Mouse (Mus musculus) brain, embryonic 18.5 days (tissue): ENCODE measurements around the gene Enho.
"Not testable (repeated sequence)": the region's sequence is repeated elsewhere in the genome, so short reads cannot be mapped to it uniquely, and the experiment has no call there.

Experiments
- DNase-seq: peaks from one replicate; pipeline ENCODE4 v3.0.0-alpha.2; 2012; ENCODE audit warnings: low read depth, low spot score

Gene Enho

GRCm38 (mm10) chr4:41639913-41640507 lies at the start of gene Enho:
TSS of gene Enho (minus strand) at chr4:41640324.
- peak; percentile 80 for DNase-seq

DNA sequence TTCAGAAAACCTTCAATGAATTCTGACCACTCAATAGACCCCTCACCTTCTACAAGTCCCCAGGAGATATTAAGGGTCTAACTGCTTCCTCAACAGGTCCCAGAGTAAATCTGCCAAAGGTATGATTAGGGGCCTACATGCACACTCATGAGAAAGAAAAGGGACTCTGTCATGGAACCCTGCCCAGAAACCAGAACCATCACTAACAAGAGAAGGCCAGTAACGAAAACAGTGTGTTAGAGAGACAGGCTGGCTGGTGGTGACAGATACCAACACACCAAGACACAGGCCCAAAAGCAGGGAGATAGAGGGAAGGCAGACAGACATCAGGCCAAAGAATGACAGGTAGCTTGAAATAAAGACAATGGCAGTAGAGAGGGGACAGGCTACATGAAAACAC lies 48.4 kb upstream of the Enho start:
- DNase-seq = not testable (repeated sequence)

DNA sequence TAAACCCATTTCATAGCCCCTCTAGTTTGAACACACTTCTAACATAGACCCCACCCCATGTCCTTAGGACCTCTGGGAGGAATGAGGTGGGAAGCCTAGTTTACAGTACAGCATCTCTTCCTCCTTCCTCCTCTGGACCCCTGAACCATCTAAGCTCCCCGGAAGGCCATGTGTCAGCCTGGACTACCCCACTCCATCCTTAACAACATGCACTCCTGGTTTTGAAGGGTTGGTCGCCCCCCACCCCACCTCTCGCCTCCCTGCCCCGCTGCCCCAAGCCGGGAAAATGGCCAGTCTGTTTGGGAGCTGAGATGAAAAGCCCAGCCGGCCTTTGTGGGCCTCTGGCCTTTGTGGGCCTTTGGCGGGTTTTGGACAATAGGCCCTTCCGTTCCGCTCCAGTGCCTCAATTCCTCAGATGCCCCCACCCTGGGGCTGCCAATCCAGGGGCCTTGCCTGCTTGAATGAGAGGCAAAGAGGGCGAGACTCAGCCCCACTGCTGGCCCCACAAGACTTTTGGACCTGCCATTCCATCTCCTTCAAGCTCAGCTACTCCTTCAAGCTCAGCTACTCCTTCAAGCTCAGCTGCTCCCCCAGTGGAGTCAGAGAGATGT lies 45.9 kb upstream of the Enho start:
- DNase-seq = not testable (repeated sequence)

- DNase-seq = not testable (repeated sequence)
These were observed 44.9 kb upstream of the Enho start for GRCm38 (mm10) chr4:41684931-41685453.

DNA sequence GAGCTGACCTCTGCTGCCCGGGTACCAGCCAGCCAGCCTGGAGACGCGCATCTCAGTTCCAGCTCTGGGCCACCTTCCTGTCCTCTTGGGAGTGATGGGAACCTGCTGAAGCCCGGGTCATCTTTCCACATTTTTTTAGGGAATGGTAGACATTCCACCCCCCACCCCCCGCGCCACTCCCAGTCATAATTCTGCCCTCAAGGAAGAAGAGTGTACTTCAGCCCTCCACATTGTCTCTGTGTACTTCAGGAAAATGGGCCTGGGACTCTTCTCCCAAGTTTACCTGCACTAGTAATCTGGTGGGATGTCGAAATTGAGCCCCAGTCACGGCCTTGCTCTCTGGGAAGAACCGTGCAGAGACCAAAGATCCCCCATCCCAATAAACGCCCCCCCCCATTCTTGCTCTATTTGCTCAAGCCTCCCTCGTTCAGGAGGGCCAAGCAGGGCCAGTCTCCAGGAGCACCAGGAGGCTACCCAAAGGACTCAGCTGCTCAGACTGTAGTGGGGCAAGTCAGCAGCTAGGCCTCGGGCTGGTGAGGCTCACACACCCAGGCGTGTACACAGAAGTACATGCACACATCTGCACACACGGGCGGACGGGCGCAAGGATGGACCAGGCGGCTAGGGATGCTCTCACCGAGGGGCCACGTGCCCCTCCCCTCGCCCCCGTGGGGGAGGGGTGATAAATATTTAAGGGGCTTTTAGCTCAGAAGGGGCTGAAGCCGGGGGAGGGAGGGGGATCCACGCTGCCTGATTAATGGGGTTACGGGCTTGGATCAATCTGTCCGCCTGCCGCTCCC lies 44.2 kb upstream of the Enho start:
- not testable (repeated sequence) for DNase-seq

DNA sequence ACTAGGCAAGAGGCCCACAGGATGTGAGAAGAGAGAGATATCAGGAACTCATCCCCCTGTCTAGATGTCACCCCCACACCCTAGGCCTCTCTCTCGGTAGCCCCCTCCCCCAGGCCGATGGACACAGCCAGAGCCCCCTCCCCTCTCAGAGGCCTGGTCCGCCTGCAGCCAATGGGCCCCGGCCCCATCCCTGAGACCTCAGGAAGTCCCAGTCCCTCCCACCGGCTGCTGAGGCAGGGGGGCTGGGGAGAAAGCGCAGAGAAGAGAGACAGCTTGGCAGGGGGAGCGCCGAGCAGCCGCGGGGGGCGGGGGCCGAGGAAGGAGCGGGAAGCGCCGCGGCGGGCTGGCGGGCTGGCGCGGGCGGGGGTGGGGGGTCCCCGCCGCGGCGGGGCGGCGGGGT lies 43.2 kb upstream of the Enho start:
- not testable (repeated sequence) for DNase-seq

GRCm38 (mm10) chr4:41682789-41683188 lies 42.7 kb upstream of the Enho start:
- no peak for DNase-seq

- DNase-seq = no peak
These were observed 41.8 kb upstream of the Enho start for GRCm38 (mm10) chr4:41681947-41682346.

DNA sequence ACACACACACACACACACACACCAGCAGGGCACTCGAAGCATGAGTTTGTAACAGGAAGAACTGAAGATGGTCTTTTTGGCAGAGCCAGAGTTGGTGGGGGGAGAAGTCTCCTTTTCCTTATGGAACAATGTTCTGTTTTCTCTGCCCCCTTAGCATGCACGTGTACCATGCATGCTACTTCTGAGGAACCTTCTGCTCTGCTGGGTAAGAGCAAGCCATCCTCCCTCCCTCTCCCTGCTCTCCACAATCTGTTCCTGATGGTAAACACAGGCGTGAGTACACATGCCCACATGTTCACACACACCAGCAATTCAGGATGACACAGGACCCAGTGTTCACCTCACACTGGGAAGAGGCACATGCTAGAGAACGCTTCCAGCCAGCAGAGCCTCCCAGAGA lies 41.1 kb upstream of the Enho start:
- no peak for DNase-seq

DNA sequence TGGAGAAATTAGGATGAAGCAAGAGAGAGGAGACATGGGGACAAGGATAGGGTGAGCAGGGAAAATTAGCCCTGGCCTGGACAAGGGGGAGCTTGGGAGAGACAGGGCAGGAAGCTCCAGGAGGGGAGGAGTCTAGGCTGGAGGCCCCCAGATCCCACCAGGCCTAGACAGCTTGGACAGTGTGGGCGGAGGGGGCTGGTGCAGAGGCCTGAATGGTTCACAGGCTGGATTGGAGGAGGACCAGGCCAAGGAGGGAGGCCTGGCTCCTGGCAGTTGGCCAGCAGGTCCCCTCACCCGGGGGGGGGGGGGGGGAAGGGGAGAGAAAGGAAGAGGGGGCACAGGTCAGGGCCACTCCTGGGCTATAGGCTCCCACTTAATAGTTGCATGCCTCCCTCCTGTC lies 39.2 kb upstream of the Enho start:
- no peak for DNase-seq

- no peak for DNase-seq
These were observed 38.7 kb upstream of the Enho start for GRCm38 (mm10) chr4:41678863-41679262.

DNA sequence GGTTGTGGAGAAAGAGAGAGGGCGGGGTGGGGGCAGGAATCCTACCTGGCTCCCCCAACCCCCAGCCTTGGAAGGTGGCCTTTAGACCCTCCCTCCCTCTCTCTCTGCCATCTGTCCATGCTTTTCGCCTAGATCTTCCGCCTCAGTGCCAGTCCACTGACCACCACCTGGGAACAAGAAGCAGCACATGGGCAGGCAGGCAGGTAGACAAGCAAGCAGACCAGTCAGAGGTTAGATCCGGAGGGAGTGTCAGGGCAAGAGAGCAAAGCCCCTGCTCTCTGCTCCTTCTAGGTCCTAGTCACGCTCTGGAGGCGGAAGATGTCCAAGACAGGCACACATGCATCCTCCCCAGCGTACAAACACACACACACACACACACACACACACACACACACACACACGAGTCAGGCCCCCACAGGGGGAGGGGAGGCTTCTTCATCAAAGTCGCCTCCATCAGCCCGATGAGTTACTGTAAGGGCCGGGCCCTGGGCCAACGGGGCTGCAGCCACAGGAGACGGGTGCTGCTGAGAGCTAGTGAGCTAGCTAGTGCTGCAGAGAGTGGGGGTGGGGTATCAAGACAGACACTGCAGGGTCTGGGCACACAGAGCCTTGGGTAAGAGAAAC lies 37.0 kb upstream of the Enho start:
- DNase-seq = no peak

- DNase-seq = no peak
These were observed 36.3 kb upstream of the Enho start for GRCm38 (mm10) chr4:41676248-41677005.

DNA sequence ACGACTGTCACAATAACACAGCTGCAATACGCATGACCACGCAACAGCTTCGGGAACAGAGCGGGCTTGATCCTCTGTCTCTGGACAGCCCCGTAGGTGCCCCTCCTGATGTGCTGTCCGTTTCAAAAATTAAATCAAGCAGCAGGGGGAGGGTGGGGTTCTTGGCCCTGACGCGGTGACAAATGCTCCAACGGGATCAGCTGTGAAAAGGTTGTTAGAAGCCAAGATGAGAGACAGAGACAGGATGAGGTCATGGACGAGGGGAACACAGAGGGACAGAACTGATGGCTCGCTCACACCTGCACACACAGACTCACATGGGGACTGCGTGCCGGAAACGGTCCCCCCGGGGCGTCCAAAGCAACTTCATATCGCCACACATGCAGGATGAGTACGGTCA lies 33.1 kb upstream of the Enho start:
- DNase-seq = no peak

- DNase-seq = no peak
These were observed 32.4 kb upstream of the Enho start for GRCm38 (mm10) chr4:41672522-41672963.

- no peak for DNase-seq
These were observed 31.9 kb upstream of the Enho start for GRCm38 (mm10) chr4:41671963-41672480.

DNA sequence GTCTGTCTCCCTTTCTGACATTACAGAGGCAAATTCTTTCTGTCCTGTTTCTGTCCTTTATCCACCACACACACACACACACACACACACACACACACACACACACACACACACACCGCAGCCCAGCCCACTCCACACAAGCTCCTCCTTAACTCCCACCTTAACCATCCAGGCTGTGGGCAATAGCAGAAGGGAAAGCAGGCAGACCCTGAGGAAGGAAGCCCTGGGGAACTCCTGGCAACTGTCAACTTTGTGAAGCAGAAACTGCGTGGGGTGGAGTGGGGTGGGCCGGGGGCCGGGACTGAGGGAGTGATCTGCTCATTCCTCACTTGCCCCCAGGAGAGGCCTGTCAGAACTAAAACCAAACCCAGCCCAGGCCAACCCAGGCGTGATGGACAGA lies 31.4 kb upstream of the Enho start:
- DNase-seq = no peak

- DNase-seq = no peak
These were observed 30.7 kb upstream of the Enho start for GRCm38 (mm10) chr4:41670836-41671235.

DNA sequence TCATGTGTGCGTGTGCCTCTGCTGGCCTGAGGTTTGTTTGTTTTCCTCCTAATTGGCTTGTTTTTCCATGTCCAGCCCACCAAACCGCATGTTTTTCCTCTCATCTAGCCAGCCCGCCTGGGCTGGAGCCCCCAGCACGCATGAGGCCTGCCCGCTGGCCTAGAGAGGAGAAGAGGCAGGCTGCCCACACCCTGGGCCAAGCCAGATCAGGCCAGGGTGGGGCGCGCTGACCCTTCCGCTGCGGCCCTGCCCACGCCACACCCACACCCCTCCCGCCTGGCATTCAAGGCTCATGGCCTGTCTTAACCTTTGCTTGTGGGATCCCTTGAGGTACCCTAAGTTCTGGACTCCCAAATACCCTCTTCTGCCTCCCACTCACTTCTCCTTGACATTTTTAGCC lies 26.5 kb upstream of the Enho start:
- no peak for DNase-seq

DNA sequence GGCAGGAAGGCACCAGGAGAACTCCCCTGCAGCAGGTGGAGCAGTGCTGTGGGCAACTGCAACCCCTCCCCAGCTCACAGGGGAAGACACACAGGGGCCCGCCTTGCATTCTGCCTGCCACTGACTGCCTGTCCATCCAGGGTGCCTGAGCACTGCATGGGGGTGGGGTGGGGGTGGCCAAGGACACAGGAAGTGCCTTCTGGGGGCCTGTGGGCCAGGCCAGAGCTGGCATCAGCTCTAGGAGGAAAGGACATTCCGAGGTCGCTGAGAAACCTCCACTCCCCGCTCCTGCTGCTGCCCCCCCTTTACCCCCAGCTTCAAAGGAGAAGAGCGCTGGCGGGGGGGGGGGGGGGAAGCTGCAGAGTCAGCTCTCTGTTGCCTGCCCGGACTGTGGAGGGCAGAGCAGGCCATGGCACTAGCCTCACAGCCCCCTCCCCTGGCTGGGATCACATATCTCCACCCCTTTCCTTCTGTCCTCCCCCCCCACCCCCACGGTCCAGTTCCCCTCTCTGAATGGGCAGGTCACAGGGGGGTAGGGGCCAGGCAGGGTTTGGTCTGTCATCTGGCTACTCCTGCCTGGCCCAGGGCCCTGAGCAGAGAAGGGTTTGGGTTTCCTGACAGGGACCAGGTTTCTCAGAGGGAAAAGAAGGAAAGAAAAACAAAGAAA lies 25.0 kb upstream of the Enho start:
- DNase-seq = no peak

DNA sequence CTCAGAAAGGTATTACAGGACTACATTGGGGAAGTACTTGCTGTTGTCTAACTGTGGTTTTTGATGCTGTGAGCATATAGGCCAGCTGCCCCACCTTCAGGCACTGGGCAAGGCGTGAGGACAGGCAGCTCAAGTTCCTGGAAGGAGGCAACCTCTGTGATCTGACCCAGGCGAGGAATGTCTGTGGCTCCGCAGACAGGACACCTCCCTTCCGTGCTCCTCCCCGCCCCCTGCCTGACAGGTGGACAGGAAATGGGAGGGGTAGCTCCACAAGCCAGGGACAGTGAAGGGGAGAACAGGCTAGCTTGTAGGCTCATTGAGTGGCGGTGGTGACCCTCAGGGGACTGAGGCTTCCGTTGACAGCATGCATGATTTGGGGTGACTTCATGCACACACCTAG lies 24.4 kb upstream of the Enho start:
- DNase-seq = no peak
